Mouse (Mus musculus) natural killer cell, adult 2 months (primary cell): ENCODE data around the gene Rngtt.
"Not testable (repeated sequence)": the region's sequence is repeated elsewhere in the genome, so short reads cannot be mapped to it uniquely, and the experiment has no call there.

ENCODE experiments used
- DNase-seq, 2 experiments: peaks; one replicate each; pipeline ENCODE4 v3.0.0; 2022; ENCODE audit warnings: low spot score in 2 of 2

The Rngtt gene

GRCm38 (mm10) chr4:33310840-33311437 lies 828 bp downstream of the Rngtt start:
- DNase-seq, result no peak

GRCm38 (mm10) chr4:33314150-33314549 lies 4.0 kb downstream of the Rngtt start:
- DNase-seq, result not testable (repeated sequence)

- DNase-seq, result peak in 1 of 2 experiments; percentile 30
Measured at GRCm38 (mm10) chr4:33315840-33316239, 5.7 kb downstream of the Rngtt start.

- no peak for DNase-seq
Measured at GRCm38 (mm10) chr4:33331147-33331546, 21.0 kb downstream of the Rngtt start.

- DNase-seq, result no peak
Measured at GRCm38 (mm10) chr4:33332956-33333455, 22.9 kb downstream of the Rngtt start.

GRCm38 (mm10) chr4:33337999-33338398 lies 27.9 kb downstream of the Rngtt start:
- no peak for DNase-seq

GRCm38 (mm10) chr4:33342877-33343731 lies 33.0 kb downstream of the Rngtt start:
- DNase-seq, result no peak

- DNase-seq, result no peak
Measured at GRCm38 (mm10) chr4:33343732-33344057, 33.6 kb downstream of the Rngtt start.

- DNase-seq, result no peak
Measured at GRCm38 (mm10) chr4:33363451-33363850, 53.3 kb downstream of the Rngtt start.

- no peak for DNase-seq
Measured at GRCm38 (mm10) chr4:33374916-33375315, 64.8 kb downstream of the Rngtt start.

- no peak for DNase-seq
Measured at GRCm38 (mm10) chr4:33377642-33378041, 67.5 kb downstream of the Rngtt start.

GRCm38 (mm10) chr4:33378894-33379293 lies 68.8 kb downstream of the Rngtt start:
- no peak for DNase-seq

GRCm38 (mm10) chr4:33388899-33389298 lies 78.8 kb downstream of the Rngtt start:
- DNase-seq, result no peak

GRCm38 (mm10) chr4:33390660-33391059 lies 80.5 kb downstream of the Rngtt start:
- DNase-seq, result no peak

GRCm38 (mm10) chr4:33393437-33393836 lies 83.3 kb downstream of the Rngtt start:
- no peak for DNase-seq

- DNase-seq, result peak; percentile 57 to 72
Measured at GRCm38 (mm10) chr4:33396222-33397176, 86.4 kb downstream of the Rngtt start.

- DNase-seq, result no peak
Measured at GRCm38 (mm10) chr4:33405723-33406293, 95.7 kb downstream of the Rngtt start.

GRCm38 (mm10) chr4:33413791-33414190 lies 103.7 kb downstream of the Rngtt start:
- no peak for DNase-seq

- no peak for DNase-seq
Measured at GRCm38 (mm10) chr4:33414781-33415180, 104.7 kb downstream of the Rngtt start.

- DNase-seq, result no peak
Measured at GRCm38 (mm10) chr4:33417391-33417790, 107.3 kb downstream of the Rngtt start.

- DNase-seq, result no peak
Measured at GRCm38 (mm10) chr4:33419644-33420043, 109.5 kb downstream of the Rngtt start.

GRCm38 (mm10) chr4:33428856-33429255 lies 118.7 kb downstream of the Rngtt start:
- no peak for DNase-seq
